Mouse (Mus musculus) liver, postnatal 0 days (tissue): ENCODE data around the gene Eef1akmt4. TPM values are rescaled to one million over a fixed set of nuclear protein-coding genes. Genes with fewer than 3 reads are reported as not detected.
"Not testable (repeated sequence)": the region's sequence is repeated elsewhere in the genome, so short reads cannot be mapped to it uniquely, and the experiment has no call there.

Source experiments
- ATAC-seq: fragments of 200-750 bp; cut with Nextera tagmentation; 2 replicates; pipeline ENCODE4 v1.8.0; 2017; ENCODE audit warnings: mild to moderate bottlenecking, moderate library complexity
- DNase-seq: peaks from one replicate; pipeline ENCODE4 v3.0.0-alpha.2; 2016
- H3K27ac ChIP-seq: fragments of 300-500 bp; sonication (generic); 2 replicates; pipeline ENCODE4 v1.5.1; 2014; ENCODE audit warnings: antibody characterized with exemption, moderate library complexity, mild to moderate bottlenecking, low read depth
- H3K27me3 ChIP-seq: fragments of 300-500 bp; sonication (generic); 2 replicates; pipeline ENCODE4 v1.6.1; 2014; ENCODE audit warnings: low read length, control low read depth, mixed read lengths; ENCODE audit not compliant: insufficient read depth
- H3K36me3 ChIP-seq: fragments of 300-500 bp; sonication (generic); replicated peaks from 2 replicates; pipeline ENCODE4 v1.6.1; 2014; ENCODE audit warnings: mild to moderate bottlenecking, control low read depth, low read length, moderate library complexity, mixed read lengths; ENCODE audit not compliant: insufficient read depth
- H3K4me1 ChIP-seq: fragments of 300-500 bp; sonication (generic); 2 replicates; pipeline ENCODE4 v1.6.1; 2014; ENCODE audit warnings: antibody characterized with exemption, mild to moderate bottlenecking, control low read depth; ENCODE audit not compliant: insufficient read depth
- H3K4me2 ChIP-seq: fragments of 300-500 bp; sonication (generic); 2 replicates; pipeline ENCODE4 v1.6.1; 2014; ENCODE audit warnings: low read depth, mild to moderate bottlenecking, low read length, moderate library complexity, mixed read lengths
- H3K4me3 ChIP-seq: fragments of 300-500 bp; sonication (generic); 2 replicates; pipeline ENCODE4 v1.5.1; 2014; ENCODE audit warnings: low read depth, low read length
- H3K9ac ChIP-seq: fragments of 300-500 bp; sonication (generic); replicated peaks from 2 replicates; pipeline ENCODE4 v1.6.1; 2014; ENCODE audit warnings: mild to moderate bottlenecking, moderate library complexity
- H3K9me3 ChIP-seq: fragments of 300-500 bp; sonication (generic); 2 replicates; pipeline ENCODE4 v1.6.1; 2016; ENCODE audit warnings: mild to moderate bottlenecking, control low read depth, low read length, mixed read lengths
- CTCF ChIP-seq: sonication (generic); IDR thresholded peaks from 2 replicates; pipeline ENCODE4 v1.5.1; 2016; ENCODE audit warnings: antibody characterized with exemption, low read depth
- EP300 ChIP-seq: IDR thresholded peaks from 2 replicates; pipeline ENCODE4 v1.6.1; 2016; ENCODE audit warnings: antibody characterized with exemption, low read depth, mild to moderate bottlenecking
- WGBS: fragments of 180-500 bp; shearing (Covaris S2); extraction: QIAGEN DNeasy Blood & Tissue Kit; methylation state at CpG from one replicate; pipeline ENCODE4 v1.1.7; 2014; ENCODE audit not compliant: insufficient replicate concordance; 5-methylcytosine and 5-hydroxymethylcytosine counted together
- polyA plus RNA-seq: library from polyadenylated mRNA; unstranded; fragments of >200 nt; fragmentation: Nextera tagmentation; extraction: Ambion mirVana; gene quantifications from 2 replicates; pipeline ENCODE4 v1.2.1, GENCODE M21; 2015

Eef1akmt4 gene
- polyA plus RNA-seq, 1 experiment from 2014 or later: 20.4 TPM

- H3K4me1 ChIP-seq: 0 out of 2 replicates have a peak, but pooled peaks cover 2% of the 10 kb centered on the region
Measured at GRCm38 (mm10) chr16:20642161-20642560, 30.8 kb downstream of the Eef1akmt4 start.

GRCm38 (mm10) chr16:20643911-20644310, 32.5 kb downstream of the Eef1akmt4 start:
- 0 out of 2 replicates have a peak, but pooled peaks cover 2% of the 10 kb centered on the region for H3K27me3 ChIP-seq
- H3K9me3 ChIP-seq: no peaks in the 10 kb centered on the region
- WGBS: 78% methylated on average over 7 of the region's 7 CpGs
- ATAC-seq: no peak
- no peak overlapping the region for H3K27ac ChIP-seq
- H3K4me3 ChIP-seq: no peak overlapping the region
- no peak for DNase-seq
- H3K4me1 ChIP-seq: 0 out of 2 replicates have a peak, but pooled peaks cover 2% of the 10 kb centered on the region
- H3K4me2 ChIP-seq: no peak overlapping the region
- no peaks in the 10 kb centered on the region for H3K36me3 ChIP-seq
- TF ChIP-seq EP300 (no peak), CTCF (no peak)
- H3K9ac ChIP-seq: no peak overlapping the region

More at GRCm38 (mm10) chr16:20642161-20642560, 30.8 kb downstream of the Eef1akmt4 start:
- DNase-seq (peak; percentile 68), ATAC-seq (peak; percentile 56; the same call in 1 of the 2 replicates)
- Histone ChIP-seq H3K9ac (no peak overlapping the region), H3K4me2 (no peak overlapping the region), H3K27ac (no peak overlapping the region), H3K27me3 (0 out of 2 replicates have a peak, but pooled peaks cover 2% of the 10 kb centered on the region), H3K36me3 (no peaks in the 10 kb centered on the region), H3K9me3 (no peaks in the 10 kb centered on the region), H3K4me3 (no peak overlapping the region)
- TF ChIP-seq CTCF (peak; percentile 84), EP300 (no peak)
- WGBS: under 1% methylated on average over 8 of the region's 8 CpGs

GRCm38 (mm10) chr16:20651076-20651946, 39.9 kb downstream of the Eef1akmt4 start, which contains the start of gene Psmd2:
Gene Psmd2 (plus strand): TSS chr16:20651652.
- no peak; the same call in 1 of the 2 replicates for TF ChIP-seq CTCF
- TF ChIP-seq EP300: 0 out of 2 replicates have a peak, but pooled peaks have one; percentile 18
- Histone ChIP-seq H3K9ac (peak within 1 kb of the TSS; percentile 95), H3K4me1 (peaks cover 16% of the 10 kb centered on the region), H3K27me3 (no peaks in the 10 kb centered on the region), H3K27ac (peak within 1 kb of the TSS; percentile 73), H3K4me3 (peak within 1 kb of the TSS; percentile 97), H3K36me3 (peaks cover 17% of the 10 kb centered on the region), H3K4me2 (peak within 1 kb of the TSS; percentile 89), H3K9me3 (no peaks in the 10 kb centered on the region)
- 2% methylated on average over 46 of the region's 46 CpGs for WGBS
- ATAC-seq (peak; percentile 97), DNase-seq (peak; percentile 98)

GRCm38 (mm10) chr16:20651947-20652310, 40.5 kb downstream of the Eef1akmt4 start:
- Histone ChIP-seq H3K27ac (peak overlapping the region; percentile 73), H3K4me2 (peak overlapping the region; percentile 89), H3K4me3 (peak overlapping the region; percentile 97), H3K36me3 (peaks cover 23% of the 10 kb centered on the region), H3K9me3 (no peaks in the 10 kb centered on the region), H3K9ac (peak overlapping the region; percentile 95), H3K27me3 (no peaks in the 10 kb centered on the region), H3K4me1 (peaks cover 16% of the 10 kb centered on the region)
- ATAC-seq (peak; percentile 46), DNase-seq (no peak)
- TF ChIP-seq EP300 (no peak), CTCF (no peak)
- 7% methylated on average over 12 of the region's 12 CpGs for WGBS

GRCm38 (mm10) chr16:20653315-20653714, 41.9 kb downstream of the Eef1akmt4 start:
- ATAC-seq: no peak
- H3K9ac ChIP-seq: no peak overlapping the region

GRCm38 (mm10) chr16:20657661-20658060, 46.3 kb downstream of the Eef1akmt4 start:
- Histone ChIP-seq H3K4me3 (no peak overlapping the region), H3K27me3 (no peaks in the 10 kb centered on the region), H3K4me2 (no peak overlapping the region), H3K4me1 (peaks cover 5% of the 10 kb centered on the region), H3K27ac (no peak overlapping the region), H3K36me3 (peaks cover 69% of the 10 kb centered on the region), H3K9me3 (no peaks in the 10 kb centered on the region), H3K9ac (no peak overlapping the region)
- no peak for DNase-seq
- WGBS: 81% methylated on average over 4 of the region's 4 CpGs
- TF ChIP-seq CTCF: no peak
- TF ChIP-seq EP300: no peak
- no peak for ATAC-seq

More at GRCm38 (mm10) chr16:20653315-20653714, 41.9 kb downstream of the Eef1akmt4 start:
- Histone ChIP-seq H3K36me3 (peaks cover 32% of the 10 kb centered on the region), H3K27ac (no peak overlapping the region), H3K27me3 (no peaks in the 10 kb centered on the region), H3K4me3 (no peak overlapping the region), H3K4me1 (peaks cover 16% of the 10 kb centered on the region), H3K9me3 (no peaks in the 10 kb centered on the region), H3K4me2 (peak overlapping the region; percentile 89; the same call in 1 of the 2 replicates)
- no peak for TF ChIP-seq EP300
- TF ChIP-seq CTCF: no peak
- WGBS: 48% methylated on average over 2 of the region's 2 CpGs
- DNase-seq: no peak

GRCm38 (mm10) chr16:20668013-20668412, 56.6 kb downstream of the Eef1akmt4 start, which contains the start of gene Eif4g1:
Gene Eif4g1 (plus strand): TSS chr16:20668313.
- H3K4me2 ChIP-seq, H3K27me3 ChIP-seq, ATAC-seq, H3K4me1 ChIP-seq, DNase-seq, H3K27ac ChIP-seq, H3K9ac ChIP-seq, H3K4me3 ChIP-seq, H3K36me3 ChIP-seq, H3K9me3 ChIP-seq: not testable (repeated sequence)
- 75% methylated on average over 3 of the region's 6 CpGs for WGBS
